Mouse (Mus musculus) small intestine, adult 2 months (tissue): Measurements from ENCODE around the gene Nkd2. TPM values are rescaled to one million over a fixed set of nuclear protein-coding genes. Genes with fewer than 3 reads are reported as not detected.

ENCODE experiments used
- H3K27ac ChIP-seq: fragments of 200-500 bp; 2 replicates; pipeline ENCODE4 v1.5.1; 2012; ENCODE audit warnings: low read depth, low read length, control low read depth, inconsistent platforms; ENCODE audit not compliant: insufficient read depth
- H3K27me3 ChIP-seq: fragments of 200-500 bp; 2 replicates; pipeline ENCODE4 v1.6.1; 2012; ENCODE audit warnings: mild to moderate bottlenecking, moderate library complexity, low read length, inconsistent platforms; ENCODE audit not compliant: control insufficient read depth, insufficient read depth
- H3K36me3 ChIP-seq: fragments of 200-500 bp; 2 replicates; pipeline ENCODE4 v1.6.1; 2012; ENCODE audit warnings: mild to moderate bottlenecking, low read length, control low read depth, inconsistent platforms; ENCODE audit not compliant: control insufficient read depth, insufficient read depth
- H3K4me1 ChIP-seq: fragments of 200-500 bp; 2 replicates; pipeline ENCODE4 v1.6.1; 2012; ENCODE audit warnings: low read length, inconsistent platforms, mixed read lengths; ENCODE audit not compliant: control insufficient read depth, insufficient read depth, insufficient read length
- H3K4me3 ChIP-seq: fragments of 200-500 bp; 2 replicates; pipeline ENCODE4 v1.5.1; 2012; ENCODE audit warnings: low read depth, mild to moderate bottlenecking, control low read depth, inconsistent platforms, low read length, moderate library complexity
- CTCF ChIP-seq: fragments of 200-500 bp; IDR thresholded peaks from 2 replicates; pipeline ENCODE4 v1.5.1; 2012; ENCODE audit warnings: low read depth, mild to moderate bottlenecking, control low read depth, inconsistent platforms, low read length, moderate library complexity, mixed read lengths; ENCODE audit not compliant: insufficient replicate concordance, insufficient read length; ENCODE audit errors: extremely low read depth
- POLR2A ChIP-seq: fragments of 200-500 bp; IDR thresholded peaks from 2 replicates; pipeline ENCODE4 v1.6.1; 2012; ENCODE audit warnings: low read depth, mild to moderate bottlenecking, control low read depth, inconsistent platforms, low read length, moderate library complexity
- WGBS: fragments of 180-500 bp; shearing (Covaris S2); methylation state at CpG from one replicate; pipeline ENCODE4 v1.1.7; 2018; 5-methylcytosine and 5-hydroxymethylcytosine counted together
- polyA plus RNA-seq: library from polyadenylated mRNA; depleted of rRNA; stranded (reverse); fragments of >200 nt; gene quantifications from 2 replicates; pipeline ENCODE4 v1.2.3, GENCODE M21; 2012

The Nkd2 gene
- polyA plus RNA-seq, 1 experiment = 10.1 TPM

- Histone ChIP-seq H3K4me1 (no peaks in the 10 kb centered on the region), H3K36me3 (peaks cover 89% of the 10 kb centered on the region), H3K4me3 (no peak overlapping the region), H3K27ac (no peak overlapping the region), H3K27me3 (no peaks in the 10 kb centered on the region)
- WGBS = 98% methylated on average over 5 of the region's 5 CpGs
- no peak for TF ChIP-seq CTCF
- no peak for TF ChIP-seq POLR2A
Observed at GRCm38 (mm10) chr13:73793171-73793570, 54.3 kb downstream of the Nkd2 start.

- H3K36me3 ChIP-seq = peaks cover 87% of the 10 kb centered on the region
- 95% methylated on average over 4 of the region's 4 CpGs for WGBS
- H3K4me1 ChIP-seq = no peaks in the 10 kb centered on the region
- H3K27me3 ChIP-seq = no peaks in the 10 kb centered on the region
- TF ChIP-seq CTCF = no peak
- TF ChIP-seq POLR2A = no peak
- no peak overlapping the region for H3K27ac ChIP-seq
- H3K4me3 ChIP-seq = no peak overlapping the region
Observed at GRCm38 (mm10) chr13:73792176-73792575, 55.3 kb downstream of the Nkd2 start.

- no peak overlapping the region for H3K27ac ChIP-seq
- H3K36me3 ChIP-seq = peaks cover 46% of the 10 kb centered on the region
- no peaks in the 10 kb centered on the region for H3K27me3 ChIP-seq
- peaks cover 14% of the 10 kb centered on the region for H3K4me1 ChIP-seq
- TF ChIP-seq CTCF = no peak
- TF ChIP-seq POLR2A = no peak
- WGBS = 69% methylated on average over 5 of the region's 5 CpGs
- H3K4me3 ChIP-seq = no peak overlapping the region
Observed at GRCm38 (mm10) chr13:73782486-73782885, 64.9 kb downstream of the Nkd2 start.

GRCm38 (mm10) chr13:73777578-73777977 lies 69.9 kb downstream of the Nkd2 start:
- TF ChIP-seq CTCF (no peak), POLR2A (no peak)
- whole genome bisulfite sequencing = 55% methylated on average over 3 of the region's 3 CpGs
- H3K4me3 ChIP-seq = no peak overlapping the region
- no peaks in the 10 kb centered on the region for H3K27me3 ChIP-seq
- H3K4me1 ChIP-seq = peaks cover 44% of the 10 kb centered on the region
- peaks cover 21% of the 10 kb centered on the region for H3K36me3 ChIP-seq
- H3K27ac ChIP-seq = peak overlapping the region; percentile 5; the same call in 1 of the 2 replicates

- Histone ChIP-seq H3K36me3 (peaks cover 20% of the 10 kb centered on the region), H3K4me1 (peaks cover 58% of the 10 kb centered on the region), H3K4me3 (no peak overlapping the region), H3K27me3 (no peaks in the 10 kb centered on the region), H3K27ac (no peak overlapping the region)
- WGBS = 40% methylated on average over 4 of the region's 4 CpGs
- TF ChIP-seq POLR2A (no peak), CTCF (no peak)
Observed at GRCm38 (mm10) chr13:73775786-73776185, 71.6 kb downstream of the Nkd2 start.

- TF ChIP-seq POLR2A = no peak
- TF ChIP-seq CTCF = no peak
- 26% methylated on average over 4 of the region's 4 CpGs for WGBS
- peak overlapping the region; percentile 54 for H3K27ac ChIP-seq
- H3K4me3 ChIP-seq = no peak overlapping the region
- peaks cover 64% of the 10 kb centered on the region for H3K4me1 ChIP-seq
- H3K27me3 ChIP-seq = no peaks in the 10 kb centered on the region
- peaks cover 11% of the 10 kb centered on the region for H3K36me3 ChIP-seq
Observed at GRCm38 (mm10) chr13:73773519-73774205, 73.8 kb downstream of the Nkd2 start.

GRCm38 (mm10) chr13:73772655-73773054 lies 74.8 kb downstream of the Nkd2 start:
- no peaks in the 10 kb centered on the region for H3K27me3 ChIP-seq
- peaks cover 14% of the 10 kb centered on the region for H3K36me3 ChIP-seq
- H3K4me3 ChIP-seq = no peak overlapping the region
- peak; percentile 33; the same call in 1 of the 2 replicates for TF ChIP-seq CTCF
- TF ChIP-seq POLR2A = peak; percentile 20; the same call in 1 of the 2 replicates
- H3K4me1 ChIP-seq = peaks cover 71% of the 10 kb centered on the region
- peak overlapping the region; percentile 54 for H3K27ac ChIP-seq
- WGBS = 15% methylated on average over 2 of the region's 2 CpGs
